Mouse (Mus musculus) kidney, embryonic 14.5 days (tissue): ENCODE measurements at regions not wholly inside any gene's neighbourhood (a gene's known extent, or its start where the extent isn't known, plus 50 kb on each side); places are given as distances from the start of the nearest gene placed in this dataset.
"Not testable (repeated sequence)": the region's sequence is repeated elsewhere in the genome, so short reads cannot be mapped to it uniquely, and the experiment has no call there.

ENCODE experiments used
- ATAC-seq: fragments of 200-750 bp; cut with Nextera tagmentation; 2 replicates; pipeline ENCODE4 v1.8.0; 2017; ENCODE audit warnings: moderate number of reproducible peaks, mild to moderate bottlenecking, moderate TSS enrichment, moderate library complexity; ENCODE audit not compliant: low FRiP score, low TSS enrichment
- H3K27ac ChIP-seq: fragments of 300-500 bp; sonication (generic); 2 replicates; pipeline ENCODE4 v1.5.1; 2014; ENCODE audit warnings: low read depth, mild to moderate bottlenecking, low read length, moderate library complexity, mixed read lengths
- H3K27me3 ChIP-seq: fragments of 300-500 bp; sonication (generic); 2 replicates; pipeline ENCODE4 v1.6.1; 2014; ENCODE audit warnings: mild to moderate bottlenecking, low read length; ENCODE audit not compliant: control insufficient read depth, insufficient read depth
- H3K36me3 ChIP-seq: fragments of 300-500 bp; sonication (generic); 2 replicates; pipeline ENCODE4 v1.6.1; 2014; ENCODE audit warnings: low read length, mixed read lengths; ENCODE audit not compliant: control insufficient read depth, insufficient read depth
- H3K4me1 ChIP-seq: fragments of 300-500 bp; sonication (generic); 2 replicates; pipeline ENCODE4 v1.6.1; 2014; ENCODE audit warnings: low read length, mixed read lengths; ENCODE audit not compliant: control insufficient read depth, insufficient read depth
- H3K4me2 ChIP-seq: fragments of 300-500 bp; sonication (generic); replicated peaks from 2 replicates; pipeline ENCODE4 v1.6.1; 2014; ENCODE audit warnings: low read depth, mild to moderate bottlenecking, low read length
- H3K4me3 ChIP-seq: fragments of 300-500 bp; sonication (generic); 2 replicates; pipeline ENCODE4 v1.5.1; 2014; ENCODE audit warnings: mild to moderate bottlenecking, low read length
- H3K9ac ChIP-seq: fragments of 300-500 bp; sonication (generic); 2 replicates; pipeline ENCODE4 v1.6.1; 2014; ENCODE audit warnings: low read depth, mild to moderate bottlenecking, low read length, moderate library complexity
- H3K9me3 ChIP-seq: fragments of 300-500 bp; sonication (generic); 2 replicates; pipeline ENCODE4 v1.6.1; 2016; ENCODE audit warnings: low read length; ENCODE audit not compliant: control insufficient read depth
- WGBS: fragments of 180-500 bp; shearing (Covaris S2); extraction: QIAGEN DNeasy Blood & Tissue Kit; methylation state at CpG from one replicate; pipeline ENCODE4 v1.1.7; 2014; 5-methylcytosine and 5-hydroxymethylcytosine counted together

GRCm38 (mm10) chr9:33691731-33692130 is 794.0 kb upstream of the Kirrel3 start:
- H3K4me3 ChIP-seq: no peak overlapping the region
- H3K4me1 ChIP-seq: no peaks in the 10 kb centered on the region
- H3K4me2 ChIP-seq: no peak overlapping the region
- H3K9ac ChIP-seq: no peak overlapping the region
- no peak overlapping the region for H3K27ac ChIP-seq
- no peak for ATAC-seq
- no peaks in the 10 kb centered on the region for H3K36me3 ChIP-seq
- H3K27me3 ChIP-seq: no peaks in the 10 kb centered on the region
- whole genome bisulfite sequencing: 86% methylated on average over 4 of the region's 4 CpGs
- no peaks in the 10 kb centered on the region for H3K9me3 ChIP-seq

GRCm38 (mm10) chr9:33717614-33718013 is 768.1 kb upstream of the Kirrel3 start:
- no peak overlapping the region for H3K4me3 ChIP-seq

GRCm38 (mm10) chr9:33724811-33725210 is 760.9 kb upstream of the Kirrel3 start:
- WGBS: 96% methylated on average over 1 of the region's 1 CpGs
- H3K4me3 ChIP-seq: no peak overlapping the region
- no peaks in the 10 kb centered on the region for H3K4me1 ChIP-seq
- no peaks in the 10 kb centered on the region for H3K27me3 ChIP-seq
- no peak overlapping the region for H3K4me2 ChIP-seq
- H3K9ac ChIP-seq: no peak overlapping the region
- H3K27ac ChIP-seq: no peak overlapping the region
- no peaks in the 10 kb centered on the region for H3K9me3 ChIP-seq
- no peaks in the 10 kb centered on the region for H3K36me3 ChIP-seq
- no peak for ATAC-seq

More at GRCm38 (mm10) chr9:33717614-33718013, 768.1 kb upstream of the Kirrel3 start:
- Histone ChIP-seq H3K36me3 (no peaks in the 10 kb centered on the region), H3K27ac (no peak overlapping the region), H3K9ac (no peak overlapping the region), H3K4me1 (no peaks in the 10 kb centered on the region), H3K9me3 (no peaks in the 10 kb centered on the region), H3K4me2 (no peak overlapping the region), H3K27me3 (no peaks in the 10 kb centered on the region)
- 90% methylated on average over 2 of the region's 2 CpGs for WGBS
- no peak for ATAC-seq

- H3K4me1 ChIP-seq, H3K36me3 ChIP-seq, H3K4me2 ChIP-seq, H3K27ac ChIP-seq, H3K9me3 ChIP-seq, H3K4me3 ChIP-seq, H3K9ac ChIP-seq, H3K27me3 ChIP-seq: not testable (repeated sequence)
- WGBS: 87% methylated on average over 15 of the region's 37 CpGs
- 0 out of 2 replicates have a peak, but pooled peaks have one; percentile 52 for ATAC-seq
Observed at GRCm38 (mm10) chr9:33728058-33728457, 757.6 kb upstream of the Kirrel3 start.

- H3K27me3 ChIP-seq: no peaks in the 10 kb centered on the region
- ATAC-seq: no peak
- H3K27ac ChIP-seq: no peak overlapping the region
- H3K36me3 ChIP-seq: no peaks in the 10 kb centered on the region
- H3K4me1 ChIP-seq: no peaks in the 10 kb centered on the region
- no peak overlapping the region for H3K9ac ChIP-seq
- no peak overlapping the region for H3K4me3 ChIP-seq
- H3K9me3 ChIP-seq: no peaks in the 10 kb centered on the region
- H3K4me2 ChIP-seq: no peak overlapping the region
Observed at GRCm38 (mm10) chr9:33760701-33761100, 725.0 kb upstream of the Kirrel3 start.

- Histone ChIP-seq H3K27me3 (no peaks in the 10 kb centered on the region), H3K27ac (no peak overlapping the region), H3K4me3 (no peak overlapping the region), H3K4me2 (no peak overlapping the region), H3K9me3 (no peaks in the 10 kb centered on the region), H3K4me1 (no peaks in the 10 kb centered on the region), H3K36me3 (no peaks in the 10 kb centered on the region), H3K9ac (no peak overlapping the region)
- ATAC-seq: no peak
- WGBS: 79% methylated on average over 2 of the region's 2 CpGs
Observed at GRCm38 (mm10) chr9:33766235-33766634, 719.5 kb upstream of the Kirrel3 start.

- H3K4me1 ChIP-seq: no peaks in the 10 kb centered on the region
- ATAC-seq: no peak
- no peak overlapping the region for H3K9ac ChIP-seq
- no peaks in the 10 kb centered on the region for H3K36me3 ChIP-seq
- no peak overlapping the region for H3K27ac ChIP-seq
- H3K27me3 ChIP-seq: no peaks in the 10 kb centered on the region
- WGBS: 91% methylated on average over 2 of the region's 2 CpGs
- no peak overlapping the region for H3K4me2 ChIP-seq
- H3K9me3 ChIP-seq: no peaks in the 10 kb centered on the region
- no peak overlapping the region for H3K4me3 ChIP-seq
Observed at GRCm38 (mm10) chr9:33769811-33770210, 715.9 kb upstream of the Kirrel3 start.

GRCm38 (mm10) chr9:33774178-33774577 is 711.5 kb upstream of the Kirrel3 start:
- H3K27ac ChIP-seq: no peak overlapping the region
- H3K4me1 ChIP-seq: no peaks in the 10 kb centered on the region
- no peak overlapping the region for H3K9ac ChIP-seq
- H3K4me2 ChIP-seq: no peak overlapping the region
- H3K4me3 ChIP-seq: no peak overlapping the region
- no peaks in the 10 kb centered on the region for H3K9me3 ChIP-seq
- 75% methylated on average over 5 of the region's 5 CpGs for WGBS
- no peaks in the 10 kb centered on the region for H3K36me3 ChIP-seq
- no peak for ATAC-seq
- H3K27me3 ChIP-seq: no peaks in the 10 kb centered on the region

GRCm38 (mm10) chr9:33790617-33791016 is 695.1 kb upstream of the Kirrel3 start:
- WGBS: 77% methylated on average over 4 of the region's 4 CpGs
- Histone ChIP-seq H3K27me3 (no peaks in the 10 kb centered on the region), H3K4me1 (no peaks in the 10 kb centered on the region), H3K4me3 (no peak overlapping the region), H3K9me3 (no peaks in the 10 kb centered on the region), H3K4me2 (no peak overlapping the region), H3K27ac (no peak overlapping the region), H3K9ac (no peak overlapping the region), H3K36me3 (no peaks in the 10 kb centered on the region)
- no peak for ATAC-seq

- 69% methylated on average over 6 of the region's 6 CpGs for WGBS
- no peak overlapping the region for H3K9ac ChIP-seq
- H3K27me3 ChIP-seq: no peaks in the 10 kb centered on the region
- H3K36me3 ChIP-seq: no peaks in the 10 kb centered on the region
- no peak for ATAC-seq
- no peak overlapping the region for H3K27ac ChIP-seq
- H3K4me3 ChIP-seq: no peak overlapping the region
- H3K4me2 ChIP-seq: no peak overlapping the region
- no peaks in the 10 kb centered on the region for H3K4me1 ChIP-seq
- no peaks in the 10 kb centered on the region for H3K9me3 ChIP-seq
Observed at GRCm38 (mm10) chr9:33800250-33800649, 685.4 kb upstream of the Kirrel3 start.
